Mouse (Mus musculus) brain, embryonic 14.5 days (tissue): Measurements from ENCODE around the gene Masp1. TPM values are rescaled to one million over a fixed set of nuclear protein-coding genes. Genes with fewer than 3 reads are reported as not detected.

ENCODE experiments used
- DNase-seq: peaks from one replicate; pipeline ENCODE4 v3.0.0-alpha.2; 2011; ENCODE audit warnings: low read depth
- CTCF ChIP-seq: fragments of 200-500 bp; IDR thresholded peaks from 2 replicates; pipeline ENCODE4 v1.5.1; 2012; ENCODE audit warnings: inconsistent platforms, mild to moderate bottlenecking, moderate library complexity, borderline replicate concordance; ENCODE audit not compliant: insufficient read depth, insufficient read length; ENCODE audit errors: extremely low read depth
- POLR2A ChIP-seq: fragments of 200-500 bp; IDR thresholded peaks from 2 replicates; pipeline ENCODE4 v1.6.1; 2012; ENCODE audit warnings: mild to moderate bottlenecking, inconsistent platforms, borderline replicate concordance; ENCODE audit not compliant: poor library complexity, insufficient read depth, insufficient read length, severe bottlenecking; ENCODE audit errors: extremely low read depth
- polyA plus RNA-seq: library from polyadenylated mRNA; depleted of rRNA; stranded (reverse); fragments of >200 nt; gene quantifications from 2 replicates; pipeline ENCODE4 v1.2.3, GENCODE M21; 2012

Masp1 gene
- polyA plus RNA-seq, 1 experiment = 49.5 TPM

- TF ChIP-seq CTCF = no peak
- TF ChIP-seq POLR2A = no peak
- DNase-seq = no peak
These were observed 13.1 kb upstream of the Masp1 start for GRCm38 (mm10) chr16:23533707-23534106.

GRCm38 (mm10) chr16:23529186-23529585, 8.6 kb upstream of the Masp1 start:
- DNase-seq = no peak

GRCm38 (mm10) chr16:23522081-23522480, 1.5 kb upstream of the Masp1 start:
- no peak for TF ChIP-seq CTCF
- TF ChIP-seq POLR2A = no peak

More at GRCm38 (mm10) chr16:23529186-23529585, 8.6 kb upstream of the Masp1 start:
- TF ChIP-seq CTCF = no peak
- TF ChIP-seq POLR2A = no peak

DNA sequence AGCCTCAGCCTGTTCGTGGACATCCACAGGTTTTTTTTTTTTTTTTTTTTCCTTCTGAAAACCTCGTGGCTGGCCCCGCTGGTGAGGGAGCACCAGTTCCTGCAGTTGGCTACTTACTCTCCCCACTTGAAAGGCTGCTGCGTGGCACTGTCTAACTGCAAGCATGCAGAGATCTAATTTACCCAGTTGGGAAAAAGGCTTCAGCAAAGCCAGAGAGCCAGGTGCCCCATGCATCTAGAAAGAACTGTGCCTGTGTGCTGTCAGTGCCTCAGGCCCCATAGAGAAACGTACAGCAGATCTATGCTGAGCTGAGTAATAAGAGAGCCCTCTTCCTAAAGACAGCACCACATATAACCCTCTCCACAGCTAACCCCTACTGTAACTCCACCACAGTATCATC, 477 bp upstream of the Masp1 start:
- peak; percentile 73 for DNase-seq
- TF ChIP-seq POLR2A = no peak
- TF ChIP-seq CTCF = no peak

More at GRCm38 (mm10) chr16:23522081-23522480, 1.5 kb upstream of the Masp1 start:
- no peak for DNase-seq

GRCm38 (mm10) chr16:23519771-23520170, 844 bp downstream of the Masp1 start:
- TF ChIP-seq CTCF = no peak
- no peak for TF ChIP-seq POLR2A
- DNase-seq = peak; percentile 73

DNA sequence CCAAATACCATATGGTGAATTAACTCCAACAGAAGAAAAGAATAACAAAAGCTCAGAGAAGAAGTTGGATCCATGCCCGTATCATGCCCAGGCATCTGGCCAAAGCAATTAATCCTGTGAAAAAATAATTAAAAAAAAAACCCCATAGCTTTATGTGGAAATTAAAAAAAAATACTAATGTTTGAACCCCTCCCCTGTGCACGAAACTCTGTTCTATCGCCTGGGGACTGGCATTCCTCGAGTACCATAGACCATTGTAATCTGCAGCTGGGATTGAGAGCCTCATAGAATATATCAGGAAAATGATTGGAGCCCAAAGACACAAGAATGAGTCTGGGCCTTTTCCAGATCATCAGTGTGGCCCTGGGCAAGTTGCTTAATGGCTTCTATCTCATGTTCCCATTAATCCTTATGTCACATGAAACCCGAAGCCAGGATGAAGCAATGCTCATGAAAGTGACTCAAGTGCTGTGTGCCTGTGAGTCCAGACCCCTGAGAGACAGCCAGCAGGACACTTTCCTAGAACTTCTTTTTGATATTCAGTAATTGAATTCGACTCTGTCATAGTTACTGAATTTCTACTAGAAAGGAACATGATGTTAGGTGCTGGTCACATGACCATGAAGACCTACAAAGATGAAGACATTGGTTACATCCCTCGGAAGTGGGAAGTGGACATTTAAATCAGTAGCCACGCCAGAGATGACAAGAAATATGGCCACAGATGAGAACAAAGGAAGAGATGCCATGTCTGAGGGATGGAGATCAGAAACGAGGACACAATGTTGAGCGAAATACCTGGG, 1.8 kb downstream of the Masp1 start:
- DNase-seq = peak; percentile 92
- TF ChIP-seq POLR2A = no peak
- TF ChIP-seq CTCF = no peak

- DNase-seq = peak; percentile 84
These were observed 2.7 kb downstream of the Masp1 start for GRCm38 (mm10) chr16:23517754-23518566.

DNA sequence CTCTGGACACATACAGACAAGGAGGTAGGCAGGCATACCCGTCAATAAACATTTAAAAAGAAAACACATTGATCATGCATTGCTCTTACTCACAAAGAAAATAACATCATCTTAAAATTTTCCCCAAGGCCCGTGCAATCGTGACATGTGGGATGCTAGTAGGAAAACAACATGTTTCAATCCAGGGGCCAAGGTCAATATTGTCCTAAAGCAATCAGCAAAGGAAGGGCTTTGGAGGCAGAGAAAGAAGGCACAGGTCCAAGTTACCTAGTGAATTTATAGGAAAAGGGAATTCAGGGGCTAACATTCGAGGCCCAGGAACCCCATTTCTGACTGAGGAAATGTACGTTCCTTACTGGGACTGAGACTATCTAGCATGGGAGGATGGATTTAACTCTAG, 3.4 kb downstream of the Masp1 start:
- TF ChIP-seq CTCF = no peak
- no peak for DNase-seq

More at GRCm38 (mm10) chr16:23517754-23518566, 2.7 kb downstream of the Masp1 start:
- TF ChIP-seq CTCF = no peak
- no peak for TF ChIP-seq POLR2A

GRCm38 (mm10) chr16:23516606-23517005, 4.0 kb downstream of the Masp1 start:
- DNase-seq = peak; percentile 63
- TF ChIP-seq POLR2A (no peak), CTCF (no peak)

- peak; percentile 90 for DNase-seq
- TF ChIP-seq POLR2A = no peak
- no peak for TF ChIP-seq CTCF
These were observed 4.8 kb downstream of the Masp1 start for GRCm38 (mm10) chr16:23515766-23516165.

DNA sequence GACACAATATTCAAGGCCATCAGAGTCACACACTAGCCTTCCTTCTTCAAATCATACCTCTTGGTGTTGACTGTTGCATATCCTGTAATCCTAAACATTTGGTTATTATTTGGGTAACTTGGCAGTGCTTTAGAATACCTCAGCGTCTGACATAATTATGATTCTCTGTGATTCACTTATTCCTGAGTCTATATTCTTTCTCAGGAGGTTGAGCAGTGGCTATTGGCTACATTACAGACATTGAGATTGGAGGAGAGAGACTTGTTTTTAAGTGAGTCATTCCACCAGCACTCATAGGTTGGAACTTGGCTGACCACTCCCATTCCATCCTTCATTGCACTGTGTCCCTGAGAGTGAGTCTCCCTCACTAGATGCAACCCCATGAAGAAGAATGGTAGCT, 7.2 kb downstream of the Masp1 start:
- TF ChIP-seq POLR2A (no peak), CTCF (no peak)
- DNase-seq = no peak
